Mouse (Mus musculus) gastrocnemius, adult 8-10 months (tissue): Measurements from ENCODE around the gene Hist1h2bn. TPM values are rescaled to one million over a fixed set of nuclear protein-coding genes. Genes with fewer than 3 reads are reported as not detected.
"Not testable (repeated sequence)": the region's sequence is repeated elsewhere in the genome, so short reads cannot be mapped to it uniquely, and the experiment has no call there.

Source experiments
- DNase-seq, 2 experiments: peaks; one replicate each; pipeline ENCODE4 v3.0.0; 2022; ENCODE audit warnings: low spot score in 2 of 2
- total RNA-seq, 4 experiments: library from RNA; stranded (reverse); gene quantifications; 2 replicates each; pipeline ENCODE4 v1.2.4; 2022

Hist1h2bn gene
- total RNA-seq: 1 to 10 TPM in 2 of 4 experiments, not detected in 2; 1.5 to 1.8 TPM

GRCm38 (mm10) chr13:21753524-21754285 lies at the start of gene Hist1h2bn, which contains the start of gene Hist1h2ak:
TSS of gene Hist1h2bn (plus strand) at chr13:21754123.
TSS of gene Hist1h2ak (minus strand) at chr13:21753827.
- DNase-seq: not testable (repeated sequence)

- DNase-seq: no peak
These were observed 47.3 kb upstream of the Hist1h2bn start for GRCm38 (mm10) chr13:21706669-21707068.

GRCm38 (mm10) chr13:21710031-21710711 lies 43.8 kb upstream of the Hist1h2bn start:
- DNase-seq: peak; percentile 76 to 77

- peak; percentile 46 to 53 for DNase-seq
These were observed 43.0 kb upstream of the Hist1h2bn start for GRCm38 (mm10) chr13:21710821-21711525.

- no peak for DNase-seq
These were observed 42.2 kb upstream of the Hist1h2bn start for GRCm38 (mm10) chr13:21711698-21712097.

GRCm38 (mm10) chr13:21714725-21715124 lies 39.2 kb upstream of the Hist1h2bn start:
- peak in 1 of 2 experiments; percentile 15 for DNase-seq

- no peak for DNase-seq
These were observed 38.6 kb upstream of the Hist1h2bn start for GRCm38 (mm10) chr13:21715131-21715863.

- peak; percentile 10 to 15 for DNase-seq
These were observed 37.9 kb upstream of the Hist1h2bn start, which contains the start of the genes Hist1h2bl and Hist1h2ai for GRCm38 (mm10) chr13:21715864-21716539. TSS of gene Hist1h2bl (minus strand) at chr13:21716143. TSS of gene Hist1h2ai (plus strand) at chr13:21716422.

- not testable (repeated sequence) for DNase-seq
These were observed 37.2 kb upstream of the Hist1h2bn start for GRCm38 (mm10) chr13:21716540-21717391.

GRCm38 (mm10) chr13:21717397-21718357 lies 36.2 kb upstream of the Hist1h2bn start, which contains the start of gene Hist1h3h:
TSS of gene Hist1h3h (plus strand) at chr13:21717659.
- DNase-seq: peak in 1 of 2 experiments; percentile 15

- DNase-seq: no peak
These were observed 35.4 kb upstream of the Hist1h2bn start for GRCm38 (mm10) chr13:21718381-21719080.

GRCm38 (mm10) chr13:21721107-21721756 lies 32.7 kb upstream of the Hist1h2bn start:
- not testable (repeated sequence) for DNase-seq

- not testable (repeated sequence) for DNase-seq
These were observed 32.1 kb upstream of the Hist1h2bn start, which contains the start of gene Hist1h2bm for GRCm38 (mm10) chr13:21721757-21722372. TSS of gene Hist1h2bm (plus strand) at chr13:21722044.

GRCm38 (mm10) chr13:21722373-21722925 lies 31.5 kb upstream of the Hist1h2bn start:
- DNase-seq: no peak

GRCm38 (mm10) chr13:21722993-21723836 lies 30.7 kb upstream of the Hist1h2bn start:
- no peak for DNase-seq
